Mouse (Mus musculus): ENCODE results near the gene Agfg1. TPM values are rescaled to one million over a fixed set of nuclear protein-coding genes. Genes with fewer than 3 reads are reported as not detected.
"Not testable (repeated sequence)": the region's sequence is repeated elsewhere in the genome, so short reads cannot be mapped to it uniquely, and the experiment has no call there.

The Agfg1 gene
- total RNA-seq, 2 experiments from 2014 or later: 23.1 to 32.5 TPM

GRCm38 (mm10) chr1:82893269-82893668 is 54.0 kb downstream of the Agfg1 start:
- ATAC-seq (replicated peaks; ENCODE audit: poor library complexity, severe bottlenecking): no peak

- ATAC-seq (replicated peaks; ENCODE audit: poor library complexity, severe bottlenecking): no peak
Observed at GRCm38 (mm10) chr1:82900567-82900966, 61.3 kb downstream of the Agfg1 start.

- no peak for ATAC-seq (replicated peaks; ENCODE audit: poor library complexity, severe bottlenecking)
Observed at GRCm38 (mm10) chr1:82901201-82901600, 61.9 kb downstream of the Agfg1 start.

GRCm38 (mm10) chr1:82905886-82906285 is 66.6 kb downstream of the Agfg1 start:
- no peak for ATAC-seq (replicated peaks; ENCODE audit: poor library complexity, severe bottlenecking)

- no peak for ATAC-seq (replicated peaks; ENCODE audit: poor library complexity, severe bottlenecking)
Observed at GRCm38 (mm10) chr1:82913025-82913424, 73.7 kb downstream of the Agfg1 start, which contains the start of gene A030005L19Rik. Gene A030005L19Rik (plus strand): TSS chr1:82913325.

- ATAC-seq (replicated peaks; ENCODE audit: poor library complexity, severe bottlenecking): peak; percentile 22; the same call in 1 of the 2 replicates
Observed at GRCm38 (mm10) chr1:82913434-82913833, 74.2 kb downstream of the Agfg1 start.

GRCm38 (mm10) chr1:82924650-82925049 is 85.4 kb downstream of the Agfg1 start, which contains the start of gene A030014E15Rik:
Gene A030014E15Rik (plus strand): TSS chr1:82924917.
- 0 out of 2 replicates have a peak, but pooled peaks have one; percentile 27 for ATAC-seq (replicated peaks; ENCODE audit: poor library complexity, severe bottlenecking)

GRCm38 (mm10) chr1:82930558-82930957 is 91.3 kb downstream of the Agfg1 start:
- ATAC-seq (replicated peaks; ENCODE audit: poor library complexity, severe bottlenecking): not testable (repeated sequence)

- ATAC-seq (replicated peaks; ENCODE audit: poor library complexity, severe bottlenecking): not testable (repeated sequence)
Observed at GRCm38 (mm10) chr1:82931326-82931725, 92.0 kb downstream of the Agfg1 start, which contains the start of gene Gm6217. Gene Gm6217 (minus strand): TSS chr1:82931399.

- ATAC-seq (replicated peaks; ENCODE audit: poor library complexity, severe bottlenecking): no peak
Observed at GRCm38 (mm10) chr1:82938666-82939065, 99.4 kb downstream of the Agfg1 start.

GRCm38 (mm10) chr1:82942505-82942904 is 103.2 kb downstream of the Agfg1 start:
- not testable (repeated sequence) for ATAC-seq (replicated peaks; ENCODE audit: poor library complexity, severe bottlenecking)

GRCm38 (mm10) chr1:82943295-82943694 is 104.0 kb downstream of the Agfg1 start, which contains the start of gene A030003K21Rik:
Gene A030003K21Rik (minus strand): TSS chr1:82943388.
- not testable (repeated sequence) for ATAC-seq (replicated peaks; ENCODE audit: poor library complexity, severe bottlenecking)

GRCm38 (mm10) chr1:82946029-82946428 is 106.7 kb downstream of the Agfg1 start:
- not testable (repeated sequence) for ATAC-seq (replicated peaks; ENCODE audit: poor library complexity, severe bottlenecking)

- ATAC-seq (replicated peaks; ENCODE audit: poor library complexity, severe bottlenecking): no peak
Observed at GRCm38 (mm10) chr1:82948601-82949000, 109.3 kb downstream of the Agfg1 start.

Other genes with a start within 250 kb of the Agfg1 start
- gene Mff, start 114.6 kb upstream of the Agfg1 start, total RNA-seq (2014; fragmentation: Nextera tagmentation): 83.2 and 101 TPM in 2 replicates
- 119 and 121 TPM in 2 replicates for gene Mff, start 114.6 kb upstream of the Agfg1 start, total RNA-seq (2017)
- gene Tm4sf20, start 71.0 kb upstream of the Agfg1 start, total RNA-seq (2014; fragmentation: Nextera tagmentation): not detected in 2 replicates
- gene Tm4sf20, start 71.0 kb upstream of the Agfg1 start, total RNA-seq (2017): not detected in 2 replicates
- not detected in 2 replicates for gene Gm47791, start 68.2 kb upstream of the Agfg1 start, total RNA-seq (2014; fragmentation: Nextera tagmentation)
- not detected in 2 replicates for gene Gm47791, start 68.2 kb upstream of the Agfg1 start, total RNA-seq (2017)
- gene A030005L19Rik, start 73.8 kb downstream of the Agfg1 start, total RNA-seq (2014; fragmentation: Nextera tagmentation): 1.5 TPM in 1 of 2 replicates, not detected in the other
- not detected in 2 replicates for gene A030005L19Rik, start 73.8 kb downstream of the Agfg1 start, total RNA-seq (2017)
- gene A030014E15Rik, start 85.4 kb downstream of the Agfg1 start, total RNA-seq (2014; fragmentation: Nextera tagmentation): not detected in 2 replicates
- gene A030014E15Rik, start 85.4 kb downstream of the Agfg1 start, total RNA-seq (2017): not detected in 2 replicates
- not detected in 2 replicates for gene Gm6217, start 91.9 kb downstream of the Agfg1 start, total RNA-seq (2014; fragmentation: Nextera tagmentation)
- not detected in 2 replicates for gene Gm6217, start 91.9 kb downstream of the Agfg1 start, total RNA-seq (2017)
- gene A030003K21Rik, start 103.9 kb downstream of the Agfg1 start, total RNA-seq (2014; fragmentation: Nextera tagmentation): not detected in 2 replicates
- not detected in 2 replicates for gene A030003K21Rik, start 103.9 kb downstream of the Agfg1 start, total RNA-seq (2017)
- gene Gm7544, start 116.5 kb downstream of the Agfg1 start, total RNA-seq (2014; fragmentation: Nextera tagmentation): not detected in 2 replicates
- gene Gm7544, start 116.5 kb downstream of the Agfg1 start, total RNA-seq (2017): not detected in 2 replicates
- gene Gm47955, start 120.8 kb downstream of the Agfg1 start, total RNA-seq (2014; fragmentation: Nextera tagmentation): not detected in 2 replicates
- not detected in 2 replicates for gene Gm47955, start 120.8 kb downstream of the Agfg1 start, total RNA-seq (2017)
- not detected in 2 replicates for gene Gm47959, start 161.1 kb downstream of the Agfg1 start, total RNA-seq (2014; fragmentation: Nextera tagmentation)
- not detected in 2 replicates for gene Gm47959, start 161.1 kb downstream of the Agfg1 start, total RNA-seq (2017)
- not detected in 2 replicates for gene Slc19a3, start 199.0 kb downstream of the Agfg1 start, total RNA-seq (2014; fragmentation: Nextera tagmentation)
- gene Slc19a3, start 199.0 kb downstream of the Agfg1 start, total RNA-seq (2017): not detected in 2 replicates
- gene Krtap28-10, start 203.0 kb downstream of the Agfg1 start, total RNA-seq (2014; fragmentation: Nextera tagmentation): not detected in 2 replicates
- gene Krtap28-10, start 203.0 kb downstream of the Agfg1 start, total RNA-seq (2017): not detected in 2 replicates
- gene Gm47969, start 205.4 kb downstream of the Agfg1 start, total RNA-seq (2014; fragmentation: Nextera tagmentation): not detected in 2 replicates
- gene Gm47969, start 205.4 kb downstream of the Agfg1 start, total RNA-seq (2017): not detected in 2 replicates
- gene A030005K14Rik, start 219.9 kb downstream of the Agfg1 start, total RNA-seq (2014; fragmentation: Nextera tagmentation): not detected in 2 replicates
- not detected in 2 replicates for gene A030005K14Rik, start 219.9 kb downstream of the Agfg1 start, total RNA-seq (2017)
- gene Krtap28-13, start 221.4 kb downstream of the Agfg1 start, total RNA-seq (2014; fragmentation: Nextera tagmentation): not detected in 2 replicates
- not detected in 2 replicates for gene Krtap28-13, start 221.4 kb downstream of the Agfg1 start, total RNA-seq (2017)